8 mouse cellular contexts compared by ENCODE assay signal in genomic region chr4:115709792-115710418, GRCm38 (mm10). TPM values are rescaled to one million over a fixed set of nuclear protein-coding genes. Genes with fewer than 3 reads are reported as not detected.
DNase-seq lines count a peak whose midpoint lies in the region; ATAC-seq and TF ChIP-seq lines count a peak whose summit lies in the region.

No protein-coding gene starts in this region.

- no peak for TF ChIP-seq EP300 in CH12.LX (IDR thresholded peaks at IDR 0.05; ENCODE audit: low read length)
- TF ChIP-seq EP300 in heart, postnatal 0 days (IDR thresholded peaks at IDR 0.05; ENCODE audit: low read depth), result no peak
- TF ChIP-seq EP300 in liver, embryonic 14.5 days (IDR thresholded peaks at IDR 0.05; ENCODE audit: low read depth), result no peak

- peak; percentile 50; the same call in 1 of the 2 replicates for ATAC-seq in forebrain, embryonic 13.5 days
- ATAC-seq in heart, postnatal 0 days (ENCODE audit: insufficient read depth, low read depth), result peak; percentile 72
- ATAC-seq in liver, embryonic 14.5 days (ENCODE audit: insufficient read depth), result 0 out of 2 replicates have a peak, but pooled peaks have one; percentile 35
- ATAC-seq in neural tube, embryonic 14.5 days (ENCODE audit: low read depth), result peak; percentile 79

- H3K27ac ChIP-seq in CH12.LX (ENCODE audit: insufficient read depth, low read depth), result no peak overlapping the region
- H3K27ac ChIP-seq in forebrain, embryonic 13.5 days, result no peak overlapping the region
- H3K27ac ChIP-seq in heart, postnatal 0 days (ENCODE audit: low read depth), result peak overlapping the region; percentile 74; the same call in 1 of the 2 replicates
- H3K27ac ChIP-seq in liver, embryonic 14.5 days, result no peak overlapping the region
- no peak overlapping the region for H3K27ac ChIP-seq in neural tube, embryonic 14.5 days (ENCODE audit: low read depth, low read length)
- no peak overlapping the region for H3K27ac ChIP-seq in testis, adult 2 months (ENCODE audit: control insufficient read depth, insufficient read depth, low read depth, low read length)

- DNase-seq in CH12.LX (ENCODE audit: extremely low read depth), result peak; percentile 57
- DNase-seq in c-Kit-positive CD71-positive TER-119-negative erythroid progenitor cells, embryonic 14.5 days (ENCODE audit: low read depth), result peak; percentile 47
- DNase-seq in heart, postnatal 0 days (ENCODE audit: low spot score), result peak; percentile 71
- DNase-seq in kidney, postnatal 36 days, result peak; percentile 95
- peak; percentile 12 to 22 (median 20) for DNase-seq in liver, embryonic 14.5 days (ENCODE audit: low read depth in 3 of 3, low spot score in 3 of 3)

- H3K79me2 ChIP-seq in CH12.LX (replicated peaks; ENCODE audit: control insufficient read depth, extremely low read depth, insufficient read depth, poor library complexity, severe bottlenecking), result no peaks in the 10 kb centered on the region

- H3K9me3 ChIP-seq in CH12.LX (replicated peaks; ENCODE audit: low read length), result no peaks in the 10 kb centered on the region
- no peaks in the 10 kb centered on the region for H3K9me3 ChIP-seq in forebrain, embryonic 13.5 days (replicated peaks)
- H3K9me3 ChIP-seq in heart, postnatal 0 days (replicated peaks; ENCODE audit: control insufficient read depth, low read length), result no peaks in the 10 kb centered on the region
- no peaks in the 10 kb centered on the region for H3K9me3 ChIP-seq in liver, embryonic 14.5 days (ENCODE audit: control insufficient read depth, low read length)
- H3K9me3 ChIP-seq in neural tube, embryonic 14.5 days (ENCODE audit: control insufficient read depth, low read length), result no peaks in the 10 kb centered on the region

- no peak overlapping the region for H3K9ac ChIP-seq in CH12.LX (ENCODE audit: insufficient read depth, low read depth)
- no peak overlapping the region for H3K9ac ChIP-seq in forebrain, embryonic 13.5 days
- H3K9ac ChIP-seq in heart, postnatal 0 days (replicated peaks; ENCODE audit: low read depth, low read length), result no peak overlapping the region
- H3K9ac ChIP-seq in liver, embryonic 14.5 days (replicated peaks), result no peak overlapping the region
- H3K9ac ChIP-seq in neural tube, embryonic 14.5 days (replicated peaks; ENCODE audit: low read depth, low read length), result no peak overlapping the region

- peak in 1 of 2 experiments; percentile 85; a peak in 2 of 4 replicates for TF ChIP-seq CTCF in CH12.LX (conservative IDR thresholded peaks at IDR 0.05 in 1 of 2, IDR thresholded peaks at IDR 0.05 in 1 of 2; ENCODE audit: low read depth in 2 of 2, low read length in 2 of 2)
- peak; percentile 90 for TF ChIP-seq CTCF in heart, postnatal 0 days (IDR thresholded peaks at IDR 0.05; ENCODE audit: low read depth)
- peak; percentile 76 for TF ChIP-seq CTCF in liver, embryonic 14.5 days (IDR thresholded peaks at IDR 0.05; ENCODE audit: low read depth)
- TF ChIP-seq CTCF in testis, adult 2 months (IDR thresholded peaks at IDR 0.05; ENCODE audit: control insufficient read depth, insufficient read depth, insufficient replicate concordance, low read depth, low read length), result peak; percentile 69; the same call in 1 of the 2 replicates

- peak overlapping the region; percentile 18; the same call in 1 of the 2 replicates for H3K4me2 ChIP-seq in CH12.LX (ENCODE audit: insufficient read depth, low read depth, poor library complexity, severe bottlenecking)
- H3K4me2 ChIP-seq in forebrain, embryonic 13.5 days, result peak overlapping the region; percentile 52
- peak overlapping the region; percentile 24; the same call in 1 of the 2 replicates for H3K4me2 ChIP-seq in heart, postnatal 0 days (ENCODE audit: low read depth, low read length)
- H3K4me2 ChIP-seq in liver, embryonic 14.5 days (ENCODE audit: low read depth), result no peak overlapping the region
- peak overlapping the region; percentile 3; the same call in 1 of the 2 replicates for H3K4me2 ChIP-seq in neural tube, embryonic 14.5 days (ENCODE audit: low read depth, low read length)

- H3K27me3 ChIP-seq in CH12.LX (replicated peaks), result peaks cover 58% of the 10 kb centered on the region
- H3K27me3 ChIP-seq in forebrain, embryonic 13.5 days, result no peaks in the 10 kb centered on the region
- no peaks in the 10 kb centered on the region for H3K27me3 ChIP-seq in heart, postnatal 0 days (ENCODE audit: control insufficient read depth, insufficient read depth, low read length)
- no peaks in the 10 kb centered on the region for H3K27me3 ChIP-seq in liver, embryonic 14.5 days (ENCODE audit: control insufficient read depth, insufficient read depth, low read length)
- H3K27me3 ChIP-seq in neural tube, embryonic 14.5 days (ENCODE audit: control insufficient read depth, insufficient read depth, low read length), result no peaks in the 10 kb centered on the region
- H3K27me3 ChIP-seq in testis, adult 2 months (ENCODE audit: control insufficient read depth, insufficient read depth, low read length), result no peaks in the 10 kb centered on the region

- no peak overlapping the region for H3K4me3 ChIP-seq in CH12.LX (replicated peaks in 1 of 3; ENCODE audit: low read depth in 2 of 3, low read length in 2 of 3, poor library complexity in 1 of 3)
- H3K4me3 ChIP-seq in forebrain, embryonic 13.5 days, result no peak overlapping the region
- H3K4me3 ChIP-seq in heart, postnatal 0 days (ENCODE audit: low read depth, low read length), result no peak overlapping the region
- H3K4me3 ChIP-seq in liver, embryonic 14.5 days (ENCODE audit: insufficient read depth in 1 of 2, low read depth in 2 of 2, low read length in 2 of 2), result no peak overlapping the region
- no peak overlapping the region for H3K4me3 ChIP-seq in neural tube, embryonic 14.5 days (ENCODE audit: low read depth, low read length)
- H3K4me3 ChIP-seq in testis, adult 2 months (ENCODE audit: control insufficient read depth, low read depth, low read length), result no peak overlapping the region

- H3K36me3 ChIP-seq in CH12.LX (replicated peaks in 1 of 2; ENCODE audit: control insufficient read depth in 1 of 2, insufficient read depth in 1 of 2, low read length in 1 of 2), result no peaks in the 10 kb centered on the region
- H3K36me3 ChIP-seq in forebrain, embryonic 13.5 days (ENCODE audit: poor library complexity, severe bottlenecking), result no peaks in the 10 kb centered on the region
- no peaks in the 10 kb centered on the region for H3K36me3 ChIP-seq in heart, postnatal 0 days (replicated peaks; ENCODE audit: control insufficient read depth, insufficient read depth, low read length)
- H3K36me3 ChIP-seq in liver, embryonic 14.5 days (replicated peaks; ENCODE audit: control insufficient read depth, insufficient read depth, low read depth), result no peaks in the 10 kb centered on the region
- no peaks in the 10 kb centered on the region for H3K36me3 ChIP-seq in neural tube, embryonic 14.5 days (ENCODE audit: control insufficient read depth, insufficient read depth, low read length)
- H3K36me3 ChIP-seq in testis, adult 2 months (ENCODE audit: control insufficient read depth, insufficient read depth, low read length), result no peaks in the 10 kb centered on the region

- WGBS in forebrain, embryonic 13.5 days, result 11% methylated on average over 12 of the region's 13 CpGs
- 14% methylated on average over 11 of the region's 13 CpGs for WGBS in heart, postnatal 0 days
- WGBS in liver, embryonic 14.5 days (ENCODE audit: insufficient replicate concordance), result 12% methylated on average over 12 of the region's 13 CpGs
- 12% methylated on average over 13 of the region's 13 CpGs for WGBS in neural tube, embryonic 14.5 days

- in situ Hi-C loops in CH12.LX (cut with MboI; ENCODE audit: low pct_ligation_motif_present, low pct_unique_long_range_greater_than_20kb, low sequenced_read_pairs), result loop anchor here (25.0 kb wide), 1 partner anchor 223 kb away; the partner anchor contains the start of gene Cyp4a14

- peak; percentile 74 for TF ChIP-seq RAD21 in CH12.LX (IDR thresholded peaks at IDR 0.05; ENCODE audit: low read depth, low read length)

- H3K4me1 ChIP-seq in CH12.LX (ENCODE audit: control insufficient read depth in 1 of 2, insufficient read depth in 2 of 2), result peaks cover 0 to 3% of the 10 kb centered on the region in 2 experiments; a peak in 2 of 4 replicates
- no peaks in the 10 kb centered on the region for H3K4me1 ChIP-seq in forebrain, embryonic 13.5 days
- no peaks in the 10 kb centered on the region for H3K4me1 ChIP-seq in heart, postnatal 0 days (ENCODE audit: control insufficient read depth, insufficient read depth)
- peaks cover 0 to 3% of the 10 kb centered on the region in 2 experiments; a peak in 1 of 4 replicates for H3K4me1 ChIP-seq in liver, embryonic 14.5 days (replicated peaks; ENCODE audit: control insufficient read depth in 2 of 2, insufficient read depth in 2 of 2, low read length in 1 of 2)
- no peaks in the 10 kb centered on the region for H3K4me1 ChIP-seq in neural tube, embryonic 14.5 days (ENCODE audit: control insufficient read depth, insufficient read depth, low read length)
- H3K4me1 ChIP-seq in testis, adult 2 months (ENCODE audit: control insufficient read depth, insufficient read depth, low read length), result no peaks in the 10 kb centered on the region

- dilution Hi-C loops in CH12.LX (cut with MboI; ENCODE audit: extremely low pct_ligation_motif_present, extremely low pct_unique_long_range_greater_than_20kb, low sequenced_read_pairs), result no loop called here

- TF ChIP-seq POLR2A in CH12.LX (IDR thresholded peaks at IDR 0.05; ENCODE audit: low read depth, low read length), result no peak
- TF ChIP-seq POLR2A in testis, adult 2 months (IDR thresholded peaks at IDR 0.05; ENCODE audit: control insufficient read depth, low read depth, low read length), result no peak

TF ChIP-seq in CH12.LX, 34 proteins besides CTCF, POLR2A, EP300 and RAD21 (continues in another document):
- no peak for TF ChIP-seq ZMIZ1 (IDR thresholded peaks at IDR 0.05; ENCODE audit: low read depth, low read length)
- TF ChIP-seq NRF1 (IDR thresholded peaks at IDR 0.05; ENCODE audit: low read depth, low read length), result no peak
- TF ChIP-seq CHD2 (IDR thresholded peaks at IDR 0.05; ENCODE audit: low read length), result no peak
- TF ChIP-seq ZC3H11A (IDR thresholded peaks at IDR 0.05; ENCODE audit: low read depth, low read length), result no peak
- peak; percentile 64 for TF ChIP-seq SMC3 (IDR thresholded peaks at IDR 0.05; ENCODE audit: low read depth, low read length)
- no peak for TF ChIP-seq ZNF384 (IDR thresholded peaks at IDR 0.05; ENCODE audit: low read depth, low read length)

RNA-seq across cellular contexts. Expression of gene Efcab14, which starts 27.6 kb away (rescaled TPM):
- total RNA-seq in CH12.LX (2012; rRNA removed), result 12.3 and 12.9 TPM in 2 replicates
- 12.4 and 13.5 TPM in 2 replicates for total RNA-seq in CH12.LX (2014; rRNA removed)
- 18.3 and 23.0 TPM in 2 replicates for polyA plus RNA-seq in CH12.LX (2012; ENCODE audit: insufficient read length, low read depth)
- polyA plus RNA-seq in forebrain, embryonic 13.5 days (2015; fragmentation: Nextera tagmentation; extraction: Ambion mirVana), result 23.6 and 23.7 TPM in 2 replicates
- 20.8 and 30.3 TPM in 2 replicates for total RNA-seq in heart, postnatal 0 days (2014; rRNA removed; ENCODE audit: low replicate concordance)
- polyA plus RNA-seq in heart, postnatal 0 days (2015; fragmentation: Nextera tagmentation; extraction: Ambion mirVana), result 16.3 and 17.1 TPM in 2 replicates
- 6.0 and 6.9 TPM in 2 replicates for polyA plus RNA-seq in liver, embryonic 14.5 days (2012; rRNA removed)
- polyA plus RNA-seq in liver, embryonic 14.5 days (2014; fragmentation: Nextera tagmentation; extraction: Ambion mirVana), result 12.0 and 12.6 TPM in 2 replicates
- polyA plus RNA-seq in neural tube, embryonic 14.5 days (2014; fragmentation: Nextera tagmentation; extraction: Ambion mirVana), result 26.2 and 26.9 TPM in 2 replicates
- polyA plus RNA-seq in testis, adult 2 months (2012; rRNA removed), result 18.3 and 21.8 TPM in 2 replicates

Comparison
In these comparisons a context has a peak if more than half of its experiments do, and no peak if none do; other contexts are left out.
1. DNase-seq: peak in every context shown above with its lines; median percentile 95 in kidney, postnatal 36 days; 71 in heart, postnatal 0 days; 57 in CH12.LX; 47 in c-Kit-positive CD71-positive TER-119-negative erythroid progenitor cells, embryonic 14.5 days; 20 in liver, embryonic 14.5 days.